Mouse (Mus musculus) G1E (cell line): ENCODE data around the gene Pou6f1. TPM values are rescaled to one million over a fixed set of nuclear protein-coding genes. Genes with fewer than 3 reads are reported as not detected.
A peak's percentile ranks its signal among the peaks of the same experiment; 100 is the strongest.
"Not testable (repeated sequence)": the region's sequence is repeated elsewhere in the genome, so short reads cannot be mapped to it uniquely, and the experiment has no call there.

Source experiments
- ATAC-seq: 2 replicates; pipeline ENCODE4 v1.8.0; 2016; ENCODE audit warnings: mild to moderate bottlenecking; ENCODE audit not compliant: insufficient number of reproducible peaks, poor library complexity, low FRiP score, severe bottlenecking; ENCODE audit errors: extremely low read depth
- DNase-seq: peaks from one replicate; pipeline ENCODE4 v3.0.0; 2012; ENCODE audit warnings: low spot score
- H3K27me3 ChIP-seq: 2 replicates; pipeline ENCODE4 v1.6.1; 2012; ENCODE audit warnings: mild to moderate bottlenecking, low read length, inconsistent platforms; ENCODE audit not compliant: insufficient read depth
- H3K36me3 ChIP-seq: replicated peaks from 2 replicates; pipeline ENCODE3; 2012; ENCODE audit warnings: mild to moderate bottlenecking, inconsistent platforms
- H3K4me1 ChIP-seq: 2 replicates; pipeline ENCODE4 v1.6.1; 2012; ENCODE audit warnings: low read depth, low read length, inconsistent platforms, mixed read lengths; ENCODE audit not compliant: insufficient read depth
- H3K4me3 ChIP-seq: 2 replicates; pipeline ENCODE4 v1.5.1; 2012; ENCODE audit warnings: low read depth, mild to moderate bottlenecking, inconsistent platforms, low read length, moderate library complexity, mixed read lengths
- H3K9me3 ChIP-seq: replicated peaks from 2 replicates; pipeline ENCODE4 v1.6.1; 2012; ENCODE audit warnings: inconsistent platforms
- CTCF ChIP-seq: IDR thresholded peaks from 2 replicates; pipeline ENCODE4 v1.5.1; 2012; ENCODE audit warnings: low read depth, low read length, inconsistent platforms, mixed read lengths
- GATA1 ChIP-seq: IDR thresholded peaks from 2 replicates; pipeline ENCODE4 v1.6.1; 2012; ENCODE audit warnings: borderline replicate concordance, low read length, inconsistent platforms, mixed read lengths
- GATA2 ChIP-seq: IDR thresholded peaks from 2 replicates; pipeline ENCODE4 v1.6.1; 2012; ENCODE audit warnings: low read depth, low read length, inconsistent platforms, borderline replicate concordance
- POLR2AphosphoS5 ChIP-seq: IDR thresholded peaks from 2 replicates; pipeline ENCODE4 v1.6.1; 2012; ENCODE audit warnings: low read depth, low read length, inconsistent platforms; ENCODE audit not compliant: insufficient replicate concordance
- TAL1 ChIP-seq: conservative IDR thresholded peaks from 2 replicates; pipeline ENCODE4 v1.6.1; 2012; ENCODE audit warnings: low read depth, low read length, inconsistent platforms, mixed read lengths
- polyA plus RNA-seq: library from polyadenylated mRNA; stranded (reverse); fragments of >175 nt; gene quantifications from 2 replicates; pipeline ENCODE4 v1.2.3, GENCODE M21; 2012
- total RNA-seq, 2 experiments: library from RNA; stranded (forward) in 1 of 2; stranded (reverse) in 1 of 2; fragments of 200-1000 nt in 1 of 2; fragments of >200 nt in 1 of 2; fragmentation: Nextera tagmentation in 1 of 2; gene quantifications; 2 replicates each; pipeline ENCODE4 v1.2.3; 2014 to 2017

The Pou6f1 gene
- total and polyA plus RNA-seq, 3 experiments, result 0.11 to 0.53 (median 0.33) TPM

DNA sequence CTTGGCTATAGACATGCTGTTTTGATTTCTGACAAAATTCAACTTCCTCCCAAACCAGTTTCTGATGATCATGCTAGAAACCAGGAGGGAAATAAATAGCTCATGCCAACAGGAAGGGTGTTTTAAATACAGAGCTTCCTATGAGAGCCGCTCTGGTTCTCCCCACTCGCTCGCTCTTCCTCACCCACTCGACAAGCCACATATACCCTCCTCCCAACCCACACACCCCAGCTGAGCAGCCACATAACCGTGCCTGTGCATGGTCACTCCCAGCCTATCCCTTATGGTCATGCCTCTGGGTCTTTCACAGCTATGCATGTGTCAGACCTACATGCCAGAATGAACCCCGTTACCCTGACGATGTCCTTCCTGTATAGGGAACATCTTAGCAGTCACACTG, 22.4 kb upstream of the Pou6f1 start:
- Histone ChIP-seq H3K27me3 (no peaks in the 10 kb centered on the region; the same call in 1 of the 2 replicates), H3K9me3 (no peaks in the 10 kb centered on the region), H3K36me3 (peaks cover 53% of the 10 kb centered on the region), H3K4me1 (peaks cover 3% of the 10 kb centered on the region; the same call in 1 of the 2 replicates), H3K4me3 (no peak overlapping the region)
- no peak for DNase-seq
- ATAC-seq, result no peak
- TF ChIP-seq TAL1, result no peak
- TF ChIP-seq GATA2, result no peak
- TF ChIP-seq GATA1, result no peak
- TF ChIP-seq POLR2AphosphoS5, result no peak

DNA sequence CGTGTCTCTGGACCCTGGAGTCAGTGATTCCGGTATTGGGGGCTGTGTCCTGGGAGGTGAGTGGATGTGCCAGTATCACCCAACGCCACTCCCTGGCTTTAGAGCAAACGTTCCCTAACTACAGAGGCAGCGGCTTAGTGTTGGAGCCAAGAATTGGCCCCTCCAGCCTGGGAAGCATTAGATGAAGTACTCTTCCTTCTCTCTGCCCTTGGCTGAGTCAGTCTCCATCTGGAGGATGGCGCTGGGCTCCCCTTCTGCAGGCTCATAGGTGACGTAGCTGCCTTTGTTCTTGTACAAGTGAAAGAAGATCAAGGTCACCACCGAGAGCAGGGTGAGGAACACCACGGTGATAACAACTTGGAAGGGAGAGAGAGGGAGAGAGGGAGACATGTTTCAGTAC, 21.9 kb upstream of the Pou6f1 start:
- not testable (repeated sequence) for H3K4me3 ChIP-seq, ATAC-seq, H3K4me1 ChIP-seq, DNase-seq, H3K27me3 ChIP-seq, H3K9me3 ChIP-seq
- peaks cover 58% of the 10 kb centered on the region for H3K36me3 ChIP-seq

DNA sequence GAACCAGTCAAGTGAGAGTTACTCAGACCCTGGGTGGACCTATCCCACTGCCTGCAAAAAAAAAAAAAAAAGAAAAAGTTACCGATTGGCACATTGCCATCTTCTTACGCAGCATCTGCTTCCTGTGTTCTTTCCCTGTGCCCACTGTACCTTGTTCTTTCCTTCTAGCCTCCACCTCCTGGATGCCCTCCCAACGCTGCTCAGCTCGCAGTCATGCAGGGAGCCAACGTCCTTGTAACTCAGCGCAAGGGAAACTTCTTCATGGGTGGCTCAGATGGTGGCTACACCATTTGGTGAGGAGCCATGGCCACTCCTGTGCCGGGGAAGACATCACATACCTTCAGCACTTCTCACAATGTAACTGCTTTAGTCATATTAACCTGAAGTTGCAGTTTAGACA, 19.4 kb upstream of the Pou6f1 start:
- H3K27me3 ChIP-seq, result no peaks in the 10 kb centered on the region

DNA sequence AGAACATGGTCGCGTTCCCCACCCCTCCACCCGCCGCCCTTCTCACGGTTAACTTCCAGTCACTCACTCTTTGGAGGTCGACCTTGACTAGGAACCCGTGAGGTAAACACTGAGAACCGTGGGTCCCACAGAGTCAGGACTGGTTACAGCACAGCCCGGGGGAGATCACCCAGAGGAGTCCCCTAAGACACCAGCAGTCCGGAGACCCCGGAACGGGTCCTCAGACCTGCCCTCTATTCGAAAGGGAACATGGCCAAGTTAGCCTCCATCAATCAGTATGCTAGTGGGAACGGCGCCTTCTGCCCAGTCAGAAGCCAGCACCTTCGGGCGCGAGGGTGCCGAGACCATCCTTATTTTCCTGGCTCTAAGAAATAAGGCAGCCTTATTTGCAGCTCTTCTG, 16.4 kb upstream of the Pou6f1 start:
- Histone ChIP-seq H3K4me3 (peak overlapping the region; percentile 90), H3K27me3 (no peaks in the 10 kb centered on the region), H3K36me3 (peaks cover 47% of the 10 kb centered on the region), H3K9me3 (no peaks in the 10 kb centered on the region), H3K4me1 (peaks cover 29% of the 10 kb centered on the region)
- no peak for DNase-seq
- TF ChIP-seq TAL1 (no peak), GATA2 (no peak), GATA1 (no peak), POLR2AphosphoS5 (no peak), CTCF (no peak)
- no peak for ATAC-seq

More for the DNA sequence above, 19.4 kb upstream of the Pou6f1 start:
- TF ChIP-seq GATA2 (no peak), GATA1 (no peak), TAL1 (no peak), CTCF (no peak), POLR2AphosphoS5 (no peak)
- no peak overlapping the region for H3K4me3 ChIP-seq
- H3K4me1 ChIP-seq, result peaks cover 18% of the 10 kb centered on the region
- H3K9me3 ChIP-seq, result no peaks in the 10 kb centered on the region
- ATAC-seq (no peak), DNase-seq (no peak)
- peaks cover 61% of the 10 kb centered on the region for H3K36me3 ChIP-seq

DNA sequence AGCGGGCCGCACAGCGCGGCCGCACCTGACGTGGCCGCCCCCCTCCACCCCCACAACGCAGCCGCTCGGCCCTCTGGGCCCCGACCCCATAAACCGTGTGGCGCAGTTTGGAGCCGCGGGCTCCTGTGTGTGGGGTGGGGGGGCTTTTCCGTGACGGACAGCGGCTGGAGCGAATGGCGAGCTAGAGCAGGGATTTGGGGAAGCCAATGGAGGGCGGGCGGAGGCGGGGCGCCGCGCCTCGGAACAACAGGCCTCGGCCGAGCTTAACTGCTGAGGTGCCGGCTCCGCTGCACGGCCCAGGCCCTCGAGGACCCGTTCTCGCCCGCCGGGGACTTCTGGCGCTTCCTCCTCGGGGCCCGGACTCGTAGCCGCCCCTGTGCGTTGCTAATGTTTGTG, 16.0 kb upstream of the Pou6f1 start:
- peak; percentile 64 for ATAC-seq
- peak; percentile 99 for DNase-seq
- peaks cover 29% of the 10 kb centered on the region for H3K4me1 ChIP-seq

DNA sequence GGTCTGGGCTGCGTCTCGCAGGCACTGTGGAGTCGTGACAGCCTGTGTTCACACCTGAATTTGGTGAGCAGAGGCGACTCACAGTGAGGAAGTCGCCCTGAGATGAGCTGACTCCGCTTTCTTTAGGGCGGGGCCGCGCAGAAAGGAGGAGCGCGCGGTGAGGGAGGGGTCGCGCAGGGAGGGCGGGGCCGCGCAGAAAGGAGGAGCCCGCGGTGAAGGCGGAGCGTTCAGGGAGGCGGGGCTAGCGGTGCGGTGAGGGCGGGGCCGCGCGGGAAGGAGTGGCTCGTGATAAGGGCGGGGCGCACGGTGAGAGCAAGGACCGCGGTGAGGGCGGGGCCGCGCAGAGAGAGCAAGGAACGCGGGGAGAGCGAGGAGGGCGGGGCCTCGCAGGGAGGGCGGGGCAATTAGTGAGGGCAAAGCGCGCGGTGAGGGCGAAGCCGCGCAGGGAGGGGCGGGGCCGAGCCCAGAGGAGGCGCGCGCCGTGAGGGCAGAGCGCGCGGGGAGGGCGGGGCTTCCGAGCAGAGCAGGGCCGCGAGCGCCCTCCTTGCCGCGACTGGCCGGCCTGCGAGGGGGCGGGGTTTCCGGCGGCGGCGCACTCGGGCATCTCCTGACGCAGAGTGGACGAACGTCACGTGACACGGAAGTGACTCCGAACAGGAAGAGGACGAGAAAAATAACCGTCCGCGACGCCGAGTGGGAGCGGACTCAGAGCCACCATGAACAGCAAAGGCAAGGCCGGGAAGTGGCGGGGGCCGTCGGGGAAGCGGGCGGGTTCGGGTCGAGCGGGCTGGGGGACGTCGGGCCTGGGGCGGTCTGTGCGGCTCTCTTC, 15.4 kb upstream of the Pou6f1 start, which contains the start of gene Dazap2:
Gene Dazap2, plus strand, starts transcription at position 354 of the 829 bp plus-strand sequence.
- peaks cover 29% of the 10 kb centered on the region for H3K4me1 ChIP-seq
- DNase-seq, result peak; percentile 95
- H3K27me3 ChIP-seq, result no peaks in the 10 kb centered on the region
- peak; percentile 67 for ATAC-seq
- no peak for TF ChIP-seq TAL1
- TF ChIP-seq CTCF, result no peak
- no peak for TF ChIP-seq GATA2
- no peak for TF ChIP-seq POLR2AphosphoS5
- no peak for TF ChIP-seq GATA1
- peaks cover 38% of the 10 kb centered on the region for H3K36me3 ChIP-seq
- peak within 1 kb of the TSS; percentile 90 for H3K4me3 ChIP-seq
- no peaks in the 10 kb centered on the region for H3K9me3 ChIP-seq

More for the DNA sequence above, 16.0 kb upstream of the Pou6f1 start:
- no peaks in the 10 kb centered on the region for H3K9me3 ChIP-seq
- peak overlapping the region; percentile 90 for H3K4me3 ChIP-seq
- no peaks in the 10 kb centered on the region for H3K27me3 ChIP-seq
- TF ChIP-seq GATA1, result no peak
- TF ChIP-seq POLR2AphosphoS5, result no peak
- no peak for TF ChIP-seq CTCF
- TF ChIP-seq TAL1, result no peak
- no peak for TF ChIP-seq GATA2
- H3K36me3 ChIP-seq, result peaks cover 43% of the 10 kb centered on the region
